Mouse (Mus musculus): Measurements from ENCODE around the gene Rbm3.

- TF ChIP-seq CTCF (IDR thresholded peaks at IDR 0.05; ENCODE audit: low read depth) (no peak), EP300 (IDR thresholded peaks at IDR 0.05; ENCODE audit: low read depth) (no peak)
Observed at GRCm38 (mm10) chrX:8131393-8131792, 14.3 kb downstream of the Rbm3 start.
